Mouse (Mus musculus): ENCODE data around the gene Bcl2l12. TPM values are rescaled to one million over a fixed set of nuclear protein-coding genes. Genes with fewer than 3 reads are reported as not detected.

Bcl2l12 gene
- polyA plus RNA-seq, 1 experiment from 2014 or later: 6.4 TPM

DNA sequence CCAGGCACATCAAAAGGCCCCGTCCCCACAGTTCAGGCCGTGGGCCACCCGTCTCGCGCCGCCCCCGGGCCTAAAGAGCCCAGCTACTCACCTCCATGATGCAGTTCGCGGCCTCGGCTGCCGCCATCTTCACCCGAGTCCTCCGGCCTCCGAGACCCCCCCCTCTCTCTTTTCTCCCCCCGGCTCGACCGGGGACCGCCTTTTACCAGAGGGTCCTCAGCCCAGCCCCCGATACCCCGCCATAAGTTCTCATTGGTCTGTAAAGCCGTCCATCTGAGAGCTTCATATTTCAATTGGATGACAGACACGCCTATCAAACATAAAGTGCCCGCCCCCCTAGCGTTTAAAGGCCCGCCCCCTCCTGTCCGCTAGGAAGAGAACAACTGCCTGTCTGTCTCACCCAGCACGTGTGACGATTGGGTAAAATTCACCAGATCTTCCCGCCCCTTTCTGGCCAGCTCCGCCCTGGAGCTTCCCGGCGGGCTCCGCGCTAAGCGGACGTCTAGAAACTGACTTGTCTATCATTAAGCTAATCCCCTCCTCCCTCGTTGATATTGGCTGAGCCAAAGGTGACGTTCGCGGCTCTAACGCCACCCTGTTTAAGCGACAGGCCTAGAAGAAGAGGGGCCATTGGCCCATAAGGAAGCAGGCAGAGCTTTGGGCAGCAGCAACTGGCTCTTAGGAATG, 12.2 kb downstream of the Bcl2l12 start, which contains the start of gene Prmt1:
Prmt1 (minus strand) TSS at position 377 of the 687 bp plus-strand sequence.
- peaks cover 9% of the 10 kb centered on the region for H3K36me3 ChIP-seq (ENCODE audit: control insufficient read depth, insufficient read depth, low read length)
- H3K4me1 ChIP-seq (ENCODE audit: control insufficient read depth, insufficient read depth, low read length): peaks cover 26% of the 10 kb centered on the region
- peak within 1 kb of the TSS; percentile 91 for H3K27ac ChIP-seq (ENCODE audit: low read depth, low read length)
- H3K4me2 ChIP-seq (ENCODE audit: low read depth, low read length): peak within 1 kb of the TSS; percentile 79
- no peaks in the 10 kb centered on the region for H3K9me3 ChIP-seq (ENCODE audit: control insufficient read depth, low read length)
- H3K4me3 ChIP-seq (ENCODE audit: low read depth, low read length): peak within 1 kb of the TSS; percentile 90
- WGBS: 1% methylated on average over 42 of the region's 42 CpGs
- ATAC-seq (ENCODE audit: low read depth): peak; percentile 96
- peak within 1 kb of the TSS; percentile 99 for H3K9ac ChIP-seq (replicated peaks; ENCODE audit: low read depth, low read length)
- H3K27me3 ChIP-seq (ENCODE audit: control insufficient read depth, insufficient read depth, low read length): no peaks in the 10 kb centered on the region

GRCm38 (mm10) chr7:44985595-44986191, 12.8 kb downstream of the Bcl2l12 start:
- Histone ChIP-seq H3K4me2 (ENCODE audit: low read depth, low read length) (peak overlapping the region; percentile 64), H3K9me3 (ENCODE audit: control insufficient read depth, low read length) (no peaks in the 10 kb centered on the region), H3K27me3 (ENCODE audit: control insufficient read depth, insufficient read depth, low read length) (no peaks in the 10 kb centered on the region), H3K4me1 (ENCODE audit: control insufficient read depth, insufficient read depth, low read length) (peaks cover 26% of the 10 kb centered on the region), H3K9ac (replicated peaks; ENCODE audit: low read depth, low read length) (peak overlapping the region; percentile 99), H3K36me3 (ENCODE audit: control insufficient read depth, insufficient read depth, low read length) (peaks cover 14% of the 10 kb centered on the region), H3K27ac (ENCODE audit: low read depth, low read length) (peak overlapping the region; percentile 91), H3K4me3 (ENCODE audit: low read depth, low read length) (peak overlapping the region; percentile 90)
- ATAC-seq (ENCODE audit: low read depth): peak; percentile 5
- WGBS: under 1% methylated on average over 37 of the region's 45 CpGs

DNA sequence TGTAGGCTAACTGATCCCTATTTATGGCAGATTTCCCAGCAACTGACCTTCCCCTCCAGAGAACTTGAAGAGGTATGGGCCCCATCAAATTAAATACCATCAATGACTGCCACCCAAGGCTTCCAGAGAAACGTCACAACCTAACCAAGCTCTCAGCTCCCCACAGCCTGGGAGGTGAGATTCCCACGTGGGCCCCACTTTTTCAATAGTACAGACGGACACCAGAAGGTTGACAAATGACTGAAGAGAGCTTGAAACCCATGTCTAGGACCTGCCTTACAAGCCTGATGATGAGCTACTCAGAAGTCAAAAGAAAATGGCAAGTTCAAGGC, 13.7 kb downstream of the Bcl2l12 start:
- peaks cover 26% of the 10 kb centered on the region for H3K4me1 ChIP-seq (ENCODE audit: control insufficient read depth, insufficient read depth, low read length)
- H3K9me3 ChIP-seq (ENCODE audit: control insufficient read depth, low read length): no peaks in the 10 kb centered on the region
- H3K36me3 ChIP-seq (ENCODE audit: control insufficient read depth, insufficient read depth, low read length): peaks cover 22% of the 10 kb centered on the region
- H3K4me2 ChIP-seq (ENCODE audit: low read depth, low read length): peak overlapping the region; percentile 64
- peak overlapping the region; percentile 90 for H3K4me3 ChIP-seq (ENCODE audit: low read depth, low read length)
- no peaks in the 10 kb centered on the region for H3K27me3 ChIP-seq (ENCODE audit: control insufficient read depth, insufficient read depth, low read length)
- no peak for ATAC-seq (ENCODE audit: low read depth)
- no peak overlapping the region for H3K9ac ChIP-seq (replicated peaks; ENCODE audit: low read depth, low read length)
- H3K27ac ChIP-seq (ENCODE audit: low read depth, low read length): no peak overlapping the region
- WGBS: 46% methylated on average over 3 of the region's 3 CpGs

DNA sequence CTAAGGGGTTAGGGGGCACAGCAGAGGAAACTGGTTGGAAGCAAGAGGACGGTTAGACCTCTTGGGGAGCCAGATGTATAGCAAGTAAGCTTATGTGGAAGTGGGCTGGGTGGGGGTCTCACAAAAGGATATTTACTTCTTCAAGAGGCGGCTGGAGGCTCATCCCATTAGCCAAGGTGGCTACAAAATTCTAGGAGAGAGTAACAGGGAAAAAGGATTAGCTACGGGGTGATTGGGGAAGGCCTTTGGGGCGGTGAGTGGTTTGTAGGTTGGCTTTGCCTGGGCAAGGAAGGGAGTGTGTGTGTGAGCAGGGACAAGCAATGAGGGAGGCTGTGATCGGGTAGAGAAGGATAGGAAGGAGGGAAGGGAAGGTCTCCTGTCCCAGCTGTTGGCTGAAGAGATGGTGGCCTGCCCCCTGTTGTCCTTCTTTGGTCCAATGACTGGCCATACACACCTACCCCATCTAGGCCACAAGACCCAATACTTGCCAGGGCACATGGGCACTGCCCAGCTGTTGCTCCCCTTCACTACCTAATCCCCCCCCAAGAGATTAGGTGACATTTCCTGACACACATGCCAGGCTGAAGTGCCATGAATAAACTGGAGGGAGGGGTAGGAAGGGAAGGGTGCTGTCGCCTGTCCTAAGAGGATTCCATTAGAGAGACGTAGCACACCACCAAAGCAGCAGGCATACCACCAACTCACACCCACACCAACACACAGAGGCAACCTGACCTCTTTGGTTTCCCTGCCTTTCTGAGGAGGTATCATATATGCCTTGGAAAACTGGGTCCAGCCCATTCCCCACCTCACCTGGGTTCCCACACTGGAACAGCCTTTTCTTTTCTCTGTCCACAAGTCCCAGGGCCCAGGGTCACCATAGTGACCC, 14.3 kb downstream of the Bcl2l12 start:
- H3K36me3 ChIP-seq (ENCODE audit: control insufficient read depth, insufficient read depth, low read length): peaks cover 28% of the 10 kb centered on the region
- H3K27ac ChIP-seq (ENCODE audit: low read depth, low read length): no peak overlapping the region
- no peaks in the 10 kb centered on the region for H3K9me3 ChIP-seq (ENCODE audit: control insufficient read depth, low read length)
- H3K4me2 ChIP-seq (ENCODE audit: low read depth, low read length): peak overlapping the region; percentile 64
- ATAC-seq (ENCODE audit: low read depth): no peak
- H3K27me3 ChIP-seq (ENCODE audit: control insufficient read depth, insufficient read depth, low read length): no peaks in the 10 kb centered on the region
- 87% methylated on average over 7 of the region's 7 CpGs for WGBS
- H3K4me1 ChIP-seq (ENCODE audit: control insufficient read depth, insufficient read depth, low read length): peaks cover 26% of the 10 kb centered on the region
- H3K9ac ChIP-seq (replicated peaks; ENCODE audit: low read depth, low read length): 0 out of 2 replicates have a peak overlapping the region, but pooled peaks have one; percentile 5
- no peak overlapping the region; the same call in 1 of the 2 replicates for H3K4me3 ChIP-seq (ENCODE audit: low read depth, low read length)

GRCm38 (mm10) chr7:44983085-44983484, 15.4 kb downstream of the Bcl2l12 start:
- Histone ChIP-seq H3K4me3 (ENCODE audit: low read depth, low read length) (no peak overlapping the region), H3K27me3 (ENCODE audit: control insufficient read depth, insufficient read depth, low read length) (no peaks in the 10 kb centered on the region), H3K4me2 (ENCODE audit: low read depth, low read length) (no peak overlapping the region), H3K9me3 (ENCODE audit: control insufficient read depth, low read length) (no peaks in the 10 kb centered on the region), H3K27ac (ENCODE audit: low read depth, low read length) (no peak overlapping the region), H3K36me3 (ENCODE audit: control insufficient read depth, insufficient read depth, low read length) (peaks cover 38% of the 10 kb centered on the region), H3K4me1 (ENCODE audit: control insufficient read depth, insufficient read depth, low read length) (peaks cover 20% of the 10 kb centered on the region), H3K9ac (replicated peaks; ENCODE audit: low read depth, low read length) (no peak overlapping the region)
- WGBS: 39% methylated on average over 6 of the region's 6 CpGs
- ATAC-seq (ENCODE audit: low read depth): no peak

- peaks cover 53% of the 10 kb centered on the region for H3K36me3 ChIP-seq (ENCODE audit: control insufficient read depth, insufficient read depth, low read length)
- no peaks in the 10 kb centered on the region for H3K27me3 ChIP-seq (ENCODE audit: control insufficient read depth, insufficient read depth, low read length)
- no peak for ATAC-seq (ENCODE audit: low read depth)
- no peak overlapping the region for H3K27ac ChIP-seq (ENCODE audit: low read depth, low read length)
- no peak overlapping the region for H3K4me2 ChIP-seq (ENCODE audit: low read depth, low read length)
- H3K9ac ChIP-seq (replicated peaks; ENCODE audit: low read depth, low read length): no peak overlapping the region
- 96% methylated on average over 8 of the region's 8 CpGs for WGBS
- no peak overlapping the region for H3K4me3 ChIP-seq (ENCODE audit: low read depth, low read length)
- H3K4me1 ChIP-seq (ENCODE audit: control insufficient read depth, insufficient read depth, low read length): peaks cover 15% of the 10 kb centered on the region; the same call in 1 of the 2 replicates
- no peaks in the 10 kb centered on the region for H3K9me3 ChIP-seq (ENCODE audit: control insufficient read depth, low read length)
Observed at GRCm38 (mm10) chr7:44981539-44981938, 17.0 kb downstream of the Bcl2l12 start.

GRCm38 (mm10) chr7:44978300-44978699, 20.2 kb downstream of the Bcl2l12 start:
- H3K9me3 ChIP-seq (ENCODE audit: control insufficient read depth, low read length): no peaks in the 10 kb centered on the region
- H3K27me3 ChIP-seq (ENCODE audit: control insufficient read depth, insufficient read depth, low read length): no peaks in the 10 kb centered on the region
- no peak overlapping the region for H3K27ac ChIP-seq (ENCODE audit: low read depth, low read length)
- peaks cover 14% of the 10 kb centered on the region for H3K4me1 ChIP-seq (ENCODE audit: control insufficient read depth, insufficient read depth, low read length)
- peaks cover 59% of the 10 kb centered on the region for H3K36me3 ChIP-seq (ENCODE audit: control insufficient read depth, insufficient read depth, low read length)
- no peak overlapping the region for H3K4me2 ChIP-seq (ENCODE audit: low read depth, low read length)
- 93% methylated on average over 3 of the region's 3 CpGs for WGBS
- no peak overlapping the region for H3K4me3 ChIP-seq (ENCODE audit: low read depth, low read length)
- no peak overlapping the region for H3K9ac ChIP-seq (replicated peaks; ENCODE audit: low read depth, low read length)
- no peak for ATAC-seq (ENCODE audit: low read depth)

DNA sequence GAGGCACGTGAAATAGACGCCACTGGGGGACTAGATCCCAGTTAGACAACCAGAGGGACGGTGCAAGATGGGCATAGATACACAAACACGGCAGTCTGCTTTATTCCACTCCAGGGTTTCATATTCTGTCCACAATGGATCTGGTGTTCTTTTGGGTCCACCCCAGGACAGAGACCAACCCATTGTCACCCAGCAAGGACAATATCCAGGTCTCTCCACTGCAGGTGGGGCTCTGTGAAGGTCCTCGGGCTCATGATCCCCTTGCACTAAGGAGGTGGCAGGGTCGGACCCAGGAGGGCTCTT, 23.4 kb downstream of the Bcl2l12 start:
- Histone ChIP-seq H3K27me3 (ENCODE audit: control insufficient read depth, insufficient read depth, low read length) (no peaks in the 10 kb centered on the region), H3K9me3 (ENCODE audit: control insufficient read depth, low read length) (no peaks in the 10 kb centered on the region), H3K9ac (replicated peaks; ENCODE audit: low read depth, low read length) (peak overlapping the region; percentile 71; the same call in 1 of the 2 replicates), H3K36me3 (ENCODE audit: control insufficient read depth, insufficient read depth, low read length) (peaks cover 39% of the 10 kb centered on the region), H3K4me3 (ENCODE audit: low read depth, low read length) (peak overlapping the region; percentile 47), H3K27ac (ENCODE audit: low read depth, low read length) (peak overlapping the region; percentile 94), H3K4me1 (ENCODE audit: control insufficient read depth, insufficient read depth, low read length) (peaks cover 37% of the 10 kb centered on the region), H3K4me2 (ENCODE audit: low read depth, low read length) (peak overlapping the region; percentile 93)
- 19% methylated on average over 6 of the region's 6 CpGs for WGBS
- ATAC-seq (ENCODE audit: low read depth): no peak
